Mouse (Mus musculus) embryonic fibroblast, embryonic 13.5 days (primary cell): ENCODE results near the gene Mfap1b.

ENCODE experiments used
- CTCF ChIP-seq: IDR thresholded peaks from 2 replicates; pipeline ENCODE4 v1.5.1; 2011; ENCODE audit warnings: mild to moderate bottlenecking, control low read depth, low read length, moderate library complexity, borderline replicate concordance; ENCODE audit not compliant: insufficient read depth
- POLR2A ChIP-seq: IDR thresholded peaks from 2 replicates; pipeline ENCODE4 v1.6.1; 2011; ENCODE audit warnings: low read depth, mild to moderate bottlenecking, control low read depth, low read length, moderate library complexity

DNA sequence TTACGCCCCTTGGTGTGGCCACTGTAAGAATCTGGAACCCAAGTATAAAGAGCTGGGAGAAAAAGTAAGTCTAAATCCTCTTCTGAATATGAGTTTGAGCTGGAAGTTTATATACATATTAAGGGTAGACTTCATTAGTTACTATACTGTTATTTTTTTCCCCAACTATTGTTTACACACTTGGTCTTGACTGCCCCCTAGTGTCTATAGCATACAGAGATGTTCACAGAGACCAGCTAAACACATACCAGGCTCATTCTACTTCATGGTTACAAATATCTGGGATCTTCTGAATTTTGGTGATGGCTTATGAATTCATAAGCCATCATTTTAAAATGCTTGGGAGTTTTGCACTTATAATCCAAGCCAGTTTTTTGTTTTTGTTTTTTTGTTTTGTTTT is 39.0 kb downstream of the Mfap1b start:
- TF ChIP-seq POLR2A (no peak), CTCF (no peak)
